Mouse (Mus musculus) myocyte (in vitro differentiated cells): ENCODE results near the gene Gm10053.

Experiments
- MAX ChIP-seq: IDR thresholded peaks from one replicate; pipeline ENCODE4 v1.6.1; 2011; ENCODE audit warnings: low read depth, mild to moderate bottlenecking, control low read depth
- POLR2A ChIP-seq: IDR thresholded peaks from one replicate; pipeline ENCODE4 v1.6.1; 2011; ENCODE audit warnings: low read depth, mild to moderate bottlenecking, control low read depth, moderate library complexity; ENCODE audit not compliant: insufficient read length
- POLR2AphosphoS2 ChIP-seq: IDR thresholded peaks from one replicate; pipeline ENCODE4 v1.6.1; 2011; ENCODE audit warnings: low read depth, control low read depth; ENCODE audit not compliant: insufficient read length
- REST ChIP-seq: IDR thresholded peaks from one replicate; pipeline ENCODE4 v1.6.1; 2011; ENCODE audit warnings: mild to moderate bottlenecking, control low read depth, moderate library complexity; ENCODE audit not compliant: insufficient read depth, insufficient read length
- TCF3 ChIP-seq: IDR thresholded peaks from one replicate; pipeline ENCODE4 v1.6.1; 2011; ENCODE audit warnings: low read depth, control low read depth; ENCODE audit not compliant: insufficient read length

DNA sequence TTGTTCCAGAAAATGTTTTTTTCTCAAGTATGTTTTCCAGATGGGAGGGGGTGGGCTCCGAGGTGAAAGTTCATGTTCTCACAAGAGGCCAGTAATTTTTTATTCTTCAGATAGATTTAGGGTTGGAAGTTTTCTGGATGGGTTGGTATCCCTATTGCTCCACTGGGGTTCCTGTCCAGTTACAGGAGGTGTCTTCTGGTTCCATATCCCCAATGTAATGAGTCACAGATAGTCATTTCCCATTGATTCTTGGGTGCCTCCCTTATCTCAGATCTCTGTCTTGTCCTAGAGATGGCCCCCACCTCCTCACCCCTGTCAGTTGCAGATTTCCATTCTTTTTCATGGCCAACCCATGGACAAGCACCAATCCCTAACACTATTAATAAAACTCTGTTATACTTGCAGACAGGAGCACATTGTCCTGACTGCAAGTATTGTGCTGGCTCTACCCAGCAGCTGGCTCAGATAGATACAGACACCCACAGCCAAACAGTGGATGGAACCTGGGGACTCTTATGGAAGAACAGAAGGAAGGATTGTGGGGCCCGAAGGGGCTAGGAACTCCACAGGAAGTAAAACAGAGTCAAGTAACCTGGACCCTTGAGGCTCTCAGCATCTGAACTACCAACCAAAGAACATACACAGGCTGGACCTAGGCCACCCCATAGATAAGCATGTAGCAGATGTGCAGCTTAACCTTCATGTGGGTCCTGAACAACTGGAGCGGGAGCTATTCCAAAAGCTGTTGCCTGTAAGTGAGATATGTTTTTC lies 33.1 kb downstream of the Gm10053 start:
- TF ChIP-seq TCF3 (no peak), REST (no peak), MAX (no peak), POLR2A (no peak), POLR2AphosphoS2 (no peak)
